Mouse (Mus musculus): Measurements from ENCODE around the gene Ifitm3. TPM values are rescaled to one million over a fixed set of nuclear protein-coding genes. Genes with fewer than 3 reads are reported as not detected.
"Not testable (repeated sequence)": the region's sequence is repeated elsewhere in the genome, so short reads cannot be mapped to it uniquely, and the experiment has no call there.

Gene Ifitm3
- total RNA-seq, 4 experiments from 2014 or later = 105 to 128 (median 116) TPM

DNA sequence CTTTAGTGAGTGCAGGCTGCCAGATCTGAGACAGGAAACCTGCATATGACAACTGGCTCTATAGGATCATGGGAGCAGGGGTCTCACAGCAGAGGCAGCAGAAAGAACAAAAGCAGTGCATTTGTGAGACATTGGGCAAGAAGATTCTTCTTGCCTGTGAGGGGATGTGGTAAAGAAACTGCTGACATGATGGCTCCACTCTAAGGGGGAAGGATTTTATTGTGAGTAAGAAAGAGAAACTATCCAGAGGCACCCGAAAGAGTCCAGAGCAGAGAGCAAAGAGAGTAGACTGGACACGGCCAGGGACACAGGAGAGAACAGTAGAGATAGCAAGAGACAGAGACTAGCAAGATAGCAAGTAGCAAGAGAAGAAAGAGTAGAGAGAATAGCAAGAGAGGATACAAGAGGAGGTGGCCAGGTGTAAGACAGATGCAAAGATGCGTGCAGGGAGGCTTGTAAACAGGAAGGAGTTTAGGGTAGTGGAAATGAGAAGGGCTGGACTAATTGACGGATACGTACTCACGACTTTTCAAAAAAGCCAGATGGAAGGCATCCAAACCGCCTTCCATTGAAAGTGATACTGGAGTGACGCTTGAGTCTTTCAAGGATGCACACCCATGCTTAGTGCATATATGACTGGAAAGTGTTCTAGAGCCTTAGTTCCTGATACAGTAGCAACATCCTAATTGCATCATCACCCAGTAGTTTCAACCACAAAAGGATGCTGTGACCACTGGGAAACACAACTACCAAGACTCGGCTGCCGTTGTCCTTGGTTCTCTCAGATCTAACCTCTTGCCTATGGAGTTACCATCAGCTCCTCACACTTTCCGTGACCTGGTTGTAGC, 11.5 kb downstream of the Ifitm3 start:
- no peak for DNase-seq

DNA sequence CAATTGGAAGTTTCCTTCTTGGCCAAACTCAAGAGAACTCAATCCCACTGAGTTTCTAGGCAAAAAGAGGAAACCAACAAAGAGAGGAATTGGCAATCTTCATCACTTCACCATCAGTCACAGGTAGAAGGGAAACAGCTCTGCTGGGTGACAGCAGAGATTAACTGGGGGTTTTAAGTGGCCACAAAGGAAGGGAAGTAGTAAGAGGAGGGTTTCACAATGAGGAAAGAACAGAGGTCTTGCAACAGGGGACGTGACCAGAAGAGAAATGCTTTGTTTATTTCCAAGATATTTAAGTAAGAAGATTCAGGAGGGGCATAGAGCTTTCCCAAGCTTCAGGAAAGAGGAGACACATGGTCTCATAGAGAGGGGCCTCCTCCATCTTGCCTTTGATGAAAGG, 12.8 kb downstream of the Ifitm3 start:
- DNase-seq = no peak

DNA sequence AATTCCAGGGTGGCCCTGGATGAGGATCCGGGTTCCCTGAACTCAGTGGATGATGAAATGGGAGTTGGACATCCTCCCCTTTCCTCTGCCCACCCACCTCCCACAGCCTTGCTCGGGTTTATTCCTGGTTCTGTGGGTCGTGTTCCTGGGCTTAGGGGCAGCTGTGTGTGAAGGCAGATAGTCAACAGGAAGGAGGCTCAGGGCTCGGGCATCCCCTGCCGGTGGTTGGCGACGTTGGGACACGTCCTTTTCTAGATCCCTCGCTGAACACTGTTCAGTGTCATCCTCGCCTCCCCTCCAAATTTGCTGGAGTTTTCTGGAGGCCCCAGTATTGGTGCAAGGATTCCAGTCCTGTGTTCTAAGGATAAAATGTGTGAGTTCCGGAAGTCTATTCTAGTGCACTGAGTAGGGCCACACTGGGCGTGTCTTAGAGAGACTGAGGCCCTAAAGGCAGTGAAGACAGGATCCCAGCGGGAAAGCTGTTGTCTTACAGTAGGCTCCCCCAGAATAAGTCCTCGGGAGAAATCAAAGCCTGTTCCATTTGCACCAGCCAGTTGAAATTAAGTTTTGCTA, 19.4 kb downstream of the Ifitm3 start:
- no peak for DNase-seq

DNA sequence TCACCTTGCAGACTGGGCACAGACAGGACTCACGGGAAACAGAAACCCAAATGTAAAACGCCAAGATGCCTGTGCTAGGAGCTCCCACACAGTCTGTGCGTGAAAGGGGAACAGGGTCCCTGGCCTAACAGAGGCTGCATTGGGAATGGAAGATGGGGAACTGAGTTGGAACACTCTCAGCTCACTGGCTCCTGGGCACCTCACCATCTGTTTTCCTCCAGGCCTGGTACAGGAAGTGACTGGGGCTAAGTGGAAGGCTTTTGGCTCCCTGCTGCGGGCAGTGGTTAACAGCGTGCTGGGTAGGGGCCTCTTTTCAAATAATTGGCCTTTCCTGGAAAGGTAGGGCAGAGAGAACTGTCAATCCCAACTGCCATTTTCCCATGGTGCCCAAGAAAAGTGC, 19.9 kb downstream of the Ifitm3 start:
- DNase-seq = no peak

DNA sequence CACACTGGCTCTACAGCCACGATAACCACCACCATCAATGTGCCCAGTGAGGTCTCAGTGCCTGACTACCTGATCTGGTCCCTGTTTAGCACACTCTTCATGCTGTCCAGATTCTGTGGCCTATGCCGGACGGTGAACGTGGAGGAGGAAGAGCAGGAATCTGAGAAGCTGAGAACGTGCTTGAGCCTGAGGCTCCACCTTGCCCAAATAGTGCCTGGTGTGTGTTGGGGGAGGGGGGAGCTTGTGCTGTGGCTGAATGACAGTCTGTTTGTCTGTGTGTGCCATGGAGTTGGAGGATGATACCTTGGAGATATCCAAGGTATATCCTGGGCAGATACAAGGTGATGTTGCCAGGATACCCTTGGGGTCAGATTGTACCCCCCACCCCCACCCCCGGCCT, 20.4 kb downstream of the Ifitm3 start:
- DNase-seq = no peak

DNA sequence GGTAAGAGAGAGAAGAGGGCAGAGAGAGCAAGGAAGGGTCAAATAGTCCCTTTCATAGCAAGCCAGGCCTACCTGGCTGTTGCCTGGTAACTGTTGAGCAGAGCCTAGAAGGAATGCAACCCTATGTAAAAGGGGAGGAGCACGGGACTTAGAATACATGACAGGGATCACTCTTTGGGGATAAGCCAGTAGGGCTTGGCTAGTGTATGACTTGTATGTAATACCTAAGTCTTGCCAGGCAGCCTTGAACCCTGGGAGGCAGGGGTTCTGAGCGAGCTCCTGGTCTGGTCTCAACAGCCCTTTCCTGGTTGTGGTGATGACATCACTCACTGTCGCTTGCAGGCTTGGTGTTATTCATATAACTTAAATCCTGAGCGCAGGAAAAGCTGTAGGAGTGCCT, 21.5 kb downstream of the Ifitm3 start:
- DNase-seq = no peak

DNA sequence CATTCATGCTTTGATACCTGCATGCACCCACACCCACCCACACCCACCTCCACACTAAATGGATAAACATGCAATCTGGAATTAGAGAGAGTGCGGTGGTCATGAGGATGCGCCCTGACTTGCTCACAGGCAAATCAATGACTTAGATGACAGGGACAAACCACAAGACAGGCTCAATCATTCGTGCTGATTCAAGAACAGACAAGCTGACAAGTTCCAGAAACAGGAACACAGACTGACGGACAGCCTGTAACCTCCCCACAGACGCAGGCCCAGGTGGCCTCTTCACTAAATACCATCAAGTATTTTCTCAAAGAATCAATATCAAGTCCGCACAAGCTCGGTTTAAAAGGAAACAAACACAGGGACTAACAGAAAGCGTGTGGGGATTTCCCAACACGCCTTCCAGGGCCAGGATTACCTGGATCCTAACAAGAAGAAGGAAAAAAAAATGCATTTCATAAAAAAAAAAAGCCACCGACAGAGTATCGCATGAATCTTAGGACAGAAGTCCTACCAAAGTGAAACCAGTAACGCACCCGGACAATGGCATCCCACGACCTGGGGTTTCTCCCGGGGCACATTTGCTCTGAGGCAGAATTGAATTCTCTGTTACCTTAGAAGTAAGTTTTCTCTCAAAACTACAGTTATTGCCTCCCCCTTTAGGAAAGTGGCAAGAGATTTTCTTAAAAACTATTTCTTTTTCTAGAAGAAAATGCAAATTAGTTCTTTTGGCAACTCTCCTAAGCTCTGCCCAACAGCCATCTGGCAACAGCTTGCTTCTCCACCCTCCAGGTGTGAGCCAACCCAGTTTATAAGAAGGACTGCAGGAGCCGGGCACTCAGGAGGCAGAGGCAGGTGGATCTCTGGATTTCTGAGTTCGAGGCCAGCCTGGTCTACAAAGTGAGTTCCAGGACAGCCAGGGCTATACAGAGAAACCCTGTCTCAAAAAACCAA, 23.1 kb downstream of the Ifitm3 start:
- no peak for DNase-seq

DNA sequence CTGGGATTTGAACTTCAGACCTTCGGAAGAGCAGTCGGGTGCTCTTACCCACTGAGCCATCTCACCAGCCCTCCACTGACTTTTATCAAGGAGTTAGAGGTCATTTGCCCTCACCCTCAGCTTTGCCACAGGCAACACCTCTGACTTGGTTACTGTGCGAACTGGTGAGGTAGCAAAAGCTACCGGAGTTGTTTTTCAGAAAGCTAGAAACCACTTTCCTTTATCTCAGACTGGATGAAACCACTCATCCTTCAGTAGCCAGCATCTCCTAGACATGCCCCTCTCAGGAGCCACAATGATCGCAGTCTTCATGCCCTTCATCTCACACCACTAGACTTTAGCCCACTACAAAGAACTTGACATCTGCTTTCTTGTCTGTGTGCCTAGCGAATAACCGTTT, 27.6 kb downstream of the Ifitm3 start:
- no peak for DNase-seq

DNA sequence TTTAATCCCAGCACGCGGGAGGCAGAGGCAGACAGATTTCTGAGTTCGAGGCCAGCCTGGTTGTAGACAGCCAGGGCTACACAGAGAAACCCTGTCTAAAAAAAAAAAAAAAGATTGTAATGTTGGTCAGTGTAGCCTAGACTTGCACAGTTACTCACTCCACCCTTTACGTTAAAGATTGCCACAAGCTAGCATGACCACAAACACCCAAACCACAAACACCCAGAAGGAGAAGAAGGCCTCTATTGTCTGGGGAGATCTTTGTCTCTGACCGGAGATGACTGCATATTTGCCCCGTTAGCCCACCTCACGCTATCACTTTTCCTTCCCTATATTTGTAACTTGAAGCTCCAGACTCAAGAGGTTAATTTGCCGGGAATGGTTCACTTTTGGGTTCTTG, 28.9 kb downstream of the Ifitm3 start:
- DNase-seq = no peak

DNA sequence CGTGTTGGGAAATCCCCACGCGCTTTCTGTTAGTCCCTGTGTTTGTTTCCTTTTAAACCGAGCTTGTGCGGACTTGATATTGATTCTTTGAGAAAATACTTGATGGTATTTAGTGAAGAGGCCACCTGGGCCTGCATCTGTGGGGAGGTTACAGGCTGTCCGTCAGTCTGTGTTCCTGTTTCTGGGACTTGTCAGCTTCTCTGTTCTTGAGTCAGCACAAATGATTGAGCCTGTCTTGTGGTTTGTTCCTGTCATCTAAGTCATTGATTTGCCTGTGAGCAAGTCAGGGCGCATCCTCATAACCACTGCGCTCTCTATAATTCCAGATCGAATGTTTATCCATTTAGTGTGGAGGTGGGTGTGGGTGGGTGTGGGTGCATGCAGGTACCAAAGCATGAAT, 33.9 kb downstream of the Ifitm3 start:
- DNase-seq = not testable (repeated sequence)

DNA sequence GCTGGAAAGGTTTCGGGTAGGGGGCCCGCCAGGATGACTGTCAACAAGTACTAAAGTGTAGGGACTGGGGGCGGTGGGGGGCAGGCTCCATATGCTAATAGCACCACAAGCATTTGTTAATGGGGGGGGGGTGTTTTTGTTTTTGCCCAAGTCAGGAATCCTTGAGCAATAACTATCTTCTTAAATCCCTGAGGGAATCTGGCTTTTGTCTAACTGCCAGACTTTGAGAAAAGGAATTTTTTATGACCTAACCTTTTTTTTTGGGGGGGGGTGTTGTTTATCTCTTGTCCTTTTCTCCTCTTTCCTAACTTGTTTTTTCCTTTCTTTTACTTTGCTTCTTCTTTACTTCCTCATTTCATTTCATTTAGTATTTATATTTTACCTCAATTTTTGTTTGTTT, 35.1 kb downstream of the Ifitm3 start:
- no peak for DNase-seq

DNA sequence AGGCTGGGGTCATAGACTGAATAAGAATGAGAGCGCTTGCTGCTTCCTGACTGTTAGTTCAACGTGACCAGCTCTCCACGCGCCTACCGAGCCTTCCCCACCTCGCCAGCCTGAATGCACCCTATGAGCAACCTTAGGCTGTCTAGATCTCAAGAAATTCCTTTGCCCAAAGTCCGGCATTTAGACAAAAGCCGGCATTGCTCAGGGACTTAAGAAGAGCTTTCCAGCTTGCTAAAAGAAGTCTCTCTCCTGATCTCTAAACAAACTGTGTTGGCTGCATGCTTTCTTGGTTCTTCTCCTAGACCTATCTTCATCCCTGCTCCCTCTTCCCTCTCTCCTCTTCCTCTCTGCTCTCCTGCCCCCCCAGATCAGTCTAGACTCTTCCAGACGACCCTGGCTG, 35.6 kb downstream of the Ifitm3 start:
- no peak for DNase-seq

DNA sequence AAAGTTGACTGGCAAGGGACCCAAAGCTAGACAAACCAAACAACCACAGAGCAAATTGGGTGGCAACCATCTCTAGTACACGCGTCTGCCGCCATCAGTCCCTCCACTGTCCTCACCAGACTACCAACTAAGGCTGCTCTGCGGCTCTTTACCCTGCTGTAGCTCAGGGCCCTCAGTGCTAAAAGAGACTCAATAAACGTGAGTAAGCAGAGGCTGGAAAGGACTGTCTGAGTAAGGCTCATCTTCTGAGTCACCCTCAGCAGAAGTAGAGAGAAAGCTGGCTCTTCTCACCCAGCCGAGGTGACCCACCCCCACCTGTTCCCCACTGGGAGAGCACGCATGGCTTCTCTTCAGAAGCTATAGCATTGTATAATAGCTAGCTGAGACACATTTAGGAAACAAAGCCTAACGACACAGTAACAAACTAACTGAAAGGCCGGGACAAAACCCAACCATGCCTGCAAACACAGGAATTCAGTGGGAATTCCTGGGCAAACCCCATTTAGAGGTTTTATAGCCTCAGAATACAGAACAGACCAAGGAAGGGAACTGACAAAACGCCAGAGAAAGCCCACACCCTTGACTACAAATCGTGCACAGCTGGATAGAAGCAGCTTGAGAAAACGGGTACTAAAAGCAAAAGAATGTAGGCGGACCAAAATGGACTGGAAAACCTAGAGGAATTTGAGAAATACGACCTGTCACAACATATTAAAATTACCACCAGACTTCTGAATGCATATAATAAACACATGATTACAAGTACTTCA, 37.0 kb downstream of the Ifitm3 start:
- no peak for DNase-seq

DNA sequence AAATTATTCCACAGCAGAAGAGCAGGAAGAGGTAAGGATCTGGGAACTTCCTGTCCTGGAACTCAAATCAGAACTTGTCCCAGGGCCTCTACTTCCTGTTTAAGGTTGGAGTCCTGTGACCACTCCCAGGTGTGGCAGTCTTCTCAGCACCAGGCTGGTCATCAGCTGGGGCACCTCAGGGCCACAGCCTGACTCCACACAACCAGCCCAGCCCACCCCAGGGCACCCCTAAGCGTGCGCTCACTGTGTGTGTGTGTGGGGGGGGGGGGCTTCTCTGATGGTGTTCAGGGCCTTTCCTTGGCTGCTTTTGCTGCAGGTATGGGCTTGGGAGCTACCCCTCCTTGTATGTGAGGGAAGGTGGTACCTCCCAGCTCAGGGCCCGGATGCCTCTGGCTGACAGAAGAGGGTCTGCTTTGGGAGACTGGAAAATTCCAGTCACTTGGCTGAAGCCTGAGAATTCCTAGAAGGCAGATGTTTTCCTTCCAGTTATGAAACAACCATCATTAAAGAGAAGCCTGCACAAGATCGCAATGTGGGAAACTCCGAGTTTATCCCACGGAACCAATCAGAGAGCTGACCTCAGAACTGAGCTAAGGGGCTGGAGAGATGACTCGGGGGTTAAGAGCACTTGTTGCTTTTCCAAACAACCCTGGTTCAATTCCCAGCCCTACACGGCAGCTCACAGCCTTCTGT, 38.9 kb downstream of the Ifitm3 start:
- DNase-seq = no peak

DNA sequence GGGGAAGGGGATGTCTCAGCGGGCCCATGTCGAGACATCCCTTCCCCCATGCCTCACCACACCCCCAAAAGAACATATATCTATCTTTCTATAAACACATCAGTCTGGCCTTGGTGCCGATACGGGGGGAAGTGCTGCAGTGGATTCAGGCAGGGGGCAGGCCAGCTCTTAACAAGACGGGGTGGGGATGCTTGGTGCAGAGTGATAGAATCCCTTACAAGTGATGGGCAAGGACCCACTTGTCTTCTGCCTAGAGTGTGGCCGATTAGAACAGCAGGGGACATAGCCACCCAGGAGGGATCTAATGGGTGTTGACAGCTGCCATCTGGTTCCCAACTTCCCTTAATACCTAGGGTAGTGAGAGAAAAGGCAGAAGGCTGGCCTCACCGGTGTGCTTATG, 39.6 kb downstream of the Ifitm3 start:
- no peak for DNase-seq

DNA sequence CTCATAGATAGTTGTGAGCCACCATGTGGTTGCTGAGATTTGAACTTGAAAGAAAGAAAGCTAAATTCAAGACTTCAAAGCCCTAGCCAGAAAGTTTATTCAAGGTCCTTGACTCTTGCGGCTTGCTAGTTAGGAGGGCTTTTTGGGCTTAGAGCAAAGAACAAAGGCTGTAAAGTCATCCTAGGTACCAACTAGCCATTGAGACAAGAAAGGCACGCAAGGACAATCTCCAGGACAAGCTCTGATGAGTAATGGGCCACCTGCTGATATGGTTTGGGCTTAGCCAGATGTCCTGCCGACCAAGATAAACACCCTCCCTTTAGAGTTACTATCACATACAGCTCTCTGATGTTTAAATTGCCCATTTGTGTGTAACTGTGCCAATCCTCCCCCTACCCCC, 41.9 kb downstream of the Ifitm3 start:
- DNase-seq = not testable (repeated sequence)

DNA sequence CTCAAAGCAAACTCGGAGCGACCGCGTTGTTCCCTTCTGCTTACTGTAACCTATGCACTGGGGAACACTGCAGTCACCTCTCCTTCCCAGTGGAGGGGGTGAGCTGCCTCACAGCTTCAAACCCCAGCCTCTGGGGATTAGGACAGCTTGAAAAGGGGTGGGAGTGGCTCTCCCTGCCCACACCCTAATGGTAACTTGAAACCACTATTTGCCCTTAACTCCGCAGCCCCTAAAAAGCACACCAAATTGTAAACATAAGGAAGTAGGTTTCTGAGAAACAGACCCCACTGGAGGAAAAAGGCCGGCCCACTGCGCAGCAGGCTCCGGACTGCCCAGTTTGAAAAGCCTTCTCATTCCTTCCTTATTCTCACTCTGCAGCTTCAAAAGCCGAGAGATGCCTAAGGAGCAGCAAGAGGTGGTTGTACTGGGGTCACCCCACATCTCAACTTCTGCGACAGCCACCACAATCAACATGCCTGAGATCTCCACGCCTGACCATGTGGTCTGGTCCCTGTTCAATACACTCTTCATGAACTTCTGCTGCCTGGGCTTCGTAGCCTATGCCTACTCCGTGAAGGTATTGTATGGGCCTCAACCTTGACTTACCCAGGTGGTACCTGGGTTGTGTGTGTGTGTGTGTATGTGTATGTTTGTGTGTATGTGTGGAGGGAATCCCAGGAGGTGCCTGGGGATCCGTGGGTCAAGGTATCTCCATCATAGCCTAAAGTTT, 42.5 kb downstream of the Ifitm3 start:
- DNase-seq = no peak

DNA sequence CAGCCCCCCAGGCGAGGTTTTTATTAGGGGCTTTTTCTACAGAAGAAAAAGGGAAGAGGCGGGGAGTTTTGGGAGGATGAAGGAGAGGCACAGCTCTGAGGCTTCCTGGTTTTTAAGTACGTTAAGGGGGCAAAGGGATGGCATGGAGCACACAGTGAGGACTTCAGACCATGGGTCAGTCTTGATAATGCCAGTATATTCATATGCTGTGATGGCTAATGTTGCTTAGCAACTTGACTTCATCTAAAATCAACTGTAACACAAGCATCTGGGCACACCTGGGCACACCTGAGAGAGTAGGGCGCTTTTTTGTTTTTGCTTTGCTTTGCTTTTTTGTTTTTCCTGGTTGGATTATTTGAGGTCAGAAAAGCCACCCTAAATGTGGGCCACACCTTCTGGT, 43.6 kb downstream of the Ifitm3 start, which contains the start of gene Ifitm1:
Ifitm1 (plus strand) TSS at position 301 of the 400 bp plus-strand sequence.
- no peak for DNase-seq

DNA sequence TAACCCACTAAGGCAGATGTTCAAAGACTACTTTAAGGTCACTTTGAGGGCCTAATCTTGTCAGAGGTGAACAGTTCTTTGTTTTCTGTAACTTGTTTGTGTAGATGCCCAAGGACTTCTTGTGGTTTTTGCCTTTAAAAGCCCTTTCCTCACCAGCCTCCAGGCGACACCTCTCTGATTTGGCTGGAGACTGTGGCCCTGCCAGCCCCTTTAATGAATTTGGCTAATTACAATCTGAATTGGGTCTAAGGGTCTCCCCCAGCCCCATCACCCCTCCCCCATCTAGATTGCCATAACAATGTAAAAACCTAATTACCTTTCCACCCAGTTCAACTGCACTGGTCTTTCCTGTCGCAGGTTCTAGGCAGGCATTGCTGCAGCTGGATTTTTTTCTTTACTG, 47.8 kb downstream of the Ifitm3 start:
- no peak for DNase-seq

DNA sequence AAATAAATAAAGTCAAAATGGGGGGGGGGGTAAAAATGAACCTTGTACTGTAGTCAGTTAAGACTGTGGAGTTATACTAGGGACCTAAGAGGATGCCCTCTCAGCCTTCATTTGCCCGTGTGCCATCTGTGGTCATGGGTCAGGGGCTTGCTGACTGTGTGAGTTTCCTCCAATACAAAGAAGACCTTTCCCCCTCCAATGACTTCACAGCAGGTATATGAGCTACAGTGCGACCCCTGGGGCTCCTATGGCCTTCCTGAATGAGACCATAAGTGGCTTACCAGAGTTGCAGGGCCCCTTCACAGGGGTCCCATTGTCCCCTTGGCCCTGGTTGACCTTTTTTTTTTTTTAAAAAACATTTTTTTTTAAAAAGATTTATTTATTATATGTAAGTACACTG, 49.2 kb downstream of the Ifitm3 start:
- DNase-seq = no peak

DNA sequence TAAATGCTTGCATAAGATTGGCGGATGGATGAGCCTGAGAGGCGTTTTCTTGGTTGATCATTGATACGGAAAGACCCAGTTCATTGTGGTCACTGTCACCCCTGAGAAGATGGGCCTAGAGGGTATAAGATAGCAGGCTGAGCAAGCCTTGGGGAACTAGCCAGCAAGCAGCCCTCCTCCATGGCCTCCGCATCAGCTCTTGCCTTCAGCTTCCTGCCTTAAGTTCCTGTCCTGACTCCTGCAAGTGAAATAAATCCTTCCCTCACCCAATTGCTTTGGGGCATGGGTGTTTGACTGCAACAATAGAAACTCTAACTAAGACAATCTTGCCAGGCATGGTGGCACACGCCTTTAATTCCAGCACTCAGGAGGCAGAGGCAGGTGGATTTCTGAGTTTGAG, 50.5 kb downstream of the Ifitm3 start:
- no peak for DNase-seq

Measured in adrenal gland, adult 8-10 months (tissue).